Mouse (Mus musculus) lung, embryonic 14.5 days (tissue): ENCODE results near the gene Slc38a8. TPM values are rescaled to one million over a fixed set of nuclear protein-coding genes. Genes with fewer than 3 reads are reported as not detected.

ENCODE experiments used
- ATAC-seq: fragments of 200-750 bp; cut with Nextera tagmentation; 2 replicates; pipeline ENCODE4 v1.8.0; 2017; ENCODE audit warnings: mild to moderate bottlenecking, moderate TSS enrichment, moderate library complexity; ENCODE audit not compliant: insufficient read depth
- DNase-seq: peaks from one replicate; pipeline ENCODE4 v3.0.0-alpha.2; 2015
- H3K27ac ChIP-seq: fragments of 300-500 bp; sonication (generic); 2 replicates; pipeline ENCODE4 v1.5.1; 2014; ENCODE audit warnings: low read depth, mild to moderate bottlenecking, moderate library complexity
- H3K27me3 ChIP-seq: fragments of 300-500 bp; sonication (generic); 2 replicates; pipeline ENCODE4 v1.6.1; 2014; ENCODE audit warnings: low read length, control low read depth; ENCODE audit not compliant: insufficient read depth
- H3K36me3 ChIP-seq: fragments of 300-500 bp; sonication (generic); 2 replicates; pipeline ENCODE4 v1.6.1; 2014; ENCODE audit warnings: control low read depth; ENCODE audit not compliant: insufficient read depth
- H3K4me1 ChIP-seq: fragments of 300-500 bp; sonication (generic); 2 replicates; pipeline ENCODE4 v1.6.1; 2014; ENCODE audit warnings: antibody characterized with exemption, control low read depth; ENCODE audit not compliant: insufficient read depth
- H3K4me2 ChIP-seq: fragments of 300-500 bp; sonication (generic); 2 replicates; pipeline ENCODE4 v1.6.1; 2014; ENCODE audit warnings: mild to moderate bottlenecking
- H3K4me3 ChIP-seq: fragments of 300-500 bp; sonication (generic); 2 replicates; pipeline ENCODE4 v1.5.1; 2014; ENCODE audit warnings: low read depth, low read length
- H3K9ac ChIP-seq: fragments of 300-500 bp; sonication (generic); 2 replicates; pipeline ENCODE4 v1.6.1; 2014
- H3K9me3 ChIP-seq: fragments of 300-500 bp; sonication (generic); 2 replicates; pipeline ENCODE4 v1.6.1; 2016; ENCODE audit warnings: low read depth, low read length, control low read depth
- CTCF ChIP-seq: IDR thresholded peaks from 2 replicates; pipeline ENCODE4 v1.5.1; 2016; ENCODE audit warnings: antibody characterized with exemption, low read depth
- WGBS: fragments of 180-500 bp; shearing (Covaris S2); extraction: QIAGEN DNeasy Blood & Tissue Kit; methylation state at CpG from one replicate; pipeline ENCODE4 v1.1.7; 2014; 5-methylcytosine and 5-hydroxymethylcytosine counted together
- polyA plus RNA-seq: library from polyadenylated mRNA; unstranded; fragments of >200 nt; fragmentation: Nextera tagmentation; extraction: Ambion mirVana; gene quantifications from 2 replicates; pipeline ENCODE4 v1.2.1, GENCODE M21; 2014

Slc38a8 gene
- polyA plus RNA-seq, 1 experiment from 2014 or later, result not detected

DNA sequence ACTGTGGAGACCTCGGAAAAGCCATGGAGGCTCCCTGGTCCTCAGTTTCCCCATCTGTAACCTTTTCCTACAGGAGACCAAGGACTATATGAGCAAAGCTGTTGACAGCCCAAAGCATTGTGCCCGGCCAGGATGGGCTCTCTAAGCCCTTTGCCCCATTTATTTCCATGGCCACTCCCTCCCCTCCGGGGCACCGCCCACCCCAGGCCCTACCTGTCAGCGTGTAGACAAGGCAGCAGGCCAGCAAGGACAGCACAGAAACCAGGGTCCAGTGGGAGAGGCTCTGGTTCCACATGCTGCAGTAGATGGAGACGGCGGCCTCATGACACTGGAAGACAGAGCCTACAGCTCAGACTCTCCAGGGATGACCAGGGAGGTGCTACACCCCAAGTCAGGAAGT is 14.4 kb downstream of the Slc38a8 start:
- DNase-seq, result no peak
- no peak overlapping the region for H3K27ac ChIP-seq
- TF ChIP-seq CTCF, result no peak
- no peak overlapping the region for H3K9ac ChIP-seq
- WGBS, result 65% methylated on average over 7 of the region's 7 CpGs
- no peaks in the 10 kb centered on the region for H3K9me3 ChIP-seq
- no peaks in the 10 kb centered on the region for H3K36me3 ChIP-seq
- H3K4me1 ChIP-seq, result no peaks in the 10 kb centered on the region; the same call in 1 of the 2 replicates
- no peak for ATAC-seq
- H3K4me2 ChIP-seq, result no peak overlapping the region
- no peaks in the 10 kb centered on the region for H3K27me3 ChIP-seq
- H3K4me3 ChIP-seq, result no peak overlapping the region

- no peaks in the 10 kb centered on the region for H3K9me3 ChIP-seq
- H3K4me2 ChIP-seq, result no peak overlapping the region
- WGBS, result 77% methylated on average over 11 of the region's 11 CpGs
- H3K9ac ChIP-seq, result no peak overlapping the region
- H3K4me1 ChIP-seq, result no peaks in the 10 kb centered on the region
- no peak for TF ChIP-seq CTCF
- H3K4me3 ChIP-seq, result no peak overlapping the region
- no peak overlapping the region for H3K27ac ChIP-seq
- H3K27me3 ChIP-seq, result no peaks in the 10 kb centered on the region
- H3K36me3 ChIP-seq, result no peaks in the 10 kb centered on the region
- DNase-seq (no peak), ATAC-seq (no peak)
Measured at GRCm38 (mm10) chr8:119484145-119484896, 17.2 kb downstream of the Slc38a8 start.

DNA sequence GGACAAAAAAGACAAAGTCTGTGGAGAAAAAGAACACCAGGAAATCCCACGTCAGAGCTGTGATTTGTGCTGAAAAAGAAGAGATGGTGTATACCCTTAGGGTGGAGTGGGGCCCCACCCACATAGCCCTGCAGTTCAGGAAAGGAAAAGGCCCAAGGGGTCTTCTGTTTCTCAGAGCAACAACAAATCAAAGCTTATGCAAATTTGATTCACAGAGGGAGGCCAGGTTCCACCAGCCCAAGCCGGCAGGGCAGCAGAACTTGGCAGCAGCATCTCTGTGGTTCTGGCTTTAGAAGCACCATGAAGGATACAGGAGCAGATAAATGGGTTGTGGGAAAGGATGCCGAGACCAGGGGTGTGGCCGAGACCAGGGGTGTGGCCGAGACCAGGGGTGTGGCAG is 22.8 kb downstream of the Slc38a8 start:
- Histone ChIP-seq H3K27me3 (no peaks in the 10 kb centered on the region), H3K9ac (no peak overlapping the region), H3K4me3 (no peak overlapping the region), H3K27ac (no peak overlapping the region), H3K4me2 (no peak overlapping the region), H3K4me1 (no peaks in the 10 kb centered on the region), H3K36me3 (no peaks in the 10 kb centered on the region), H3K9me3 (no peaks in the 10 kb centered on the region)
- no peak for ATAC-seq
- 22% methylated on average over 5 of the region's 5 CpGs for WGBS
- TF ChIP-seq CTCF, result no peak
- no peak for DNase-seq

DNA sequence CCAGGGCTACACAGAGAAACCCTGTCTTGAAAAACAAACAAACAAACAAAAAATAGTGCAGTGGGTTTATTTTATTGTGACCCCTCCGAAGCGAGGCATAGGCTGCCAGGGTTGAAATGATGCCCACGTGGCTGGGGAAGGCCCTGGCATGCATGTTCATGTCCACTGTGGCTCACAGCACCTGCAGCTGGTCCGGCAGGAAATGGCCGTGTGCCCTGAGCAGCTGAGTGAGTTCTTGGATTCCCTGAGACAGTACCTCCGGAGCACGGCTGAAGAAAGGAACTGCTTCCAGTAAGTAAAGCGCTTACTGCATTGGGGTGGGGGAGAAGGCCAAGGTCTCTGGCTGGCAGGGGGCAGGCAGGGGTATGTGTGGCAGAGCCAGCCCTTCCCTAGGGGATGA is 33.4 kb downstream of the Slc38a8 start:
- Histone ChIP-seq H3K9me3 (no peaks in the 10 kb centered on the region), H3K4me3 (no peak overlapping the region), H3K27me3 (peaks cover 7% of the 10 kb centered on the region; the same call in 1 of the 2 replicates), H3K9ac (no peak overlapping the region), H3K27ac (no peak overlapping the region), H3K4me2 (no peak overlapping the region), H3K36me3 (no peaks in the 10 kb centered on the region), H3K4me1 (0 out of 2 replicates have a peak, but pooled peaks cover 4% of the 10 kb centered on the region)
- no peak for ATAC-seq
- TF ChIP-seq CTCF, result no peak
- WGBS, result 84% methylated on average over 8 of the region's 8 CpGs
- no peak for DNase-seq

- Histone ChIP-seq H3K9ac (no peak overlapping the region), H3K4me2 (no peak overlapping the region), H3K27me3 (peaks cover 7% of the 10 kb centered on the region; the same call in 1 of the 2 replicates), H3K9me3 (no peaks in the 10 kb centered on the region), H3K27ac (0 out of 2 replicates have a peak overlapping the region, but pooled peaks have one; percentile 22), H3K36me3 (no peaks in the 10 kb centered on the region), H3K4me1 (0 out of 2 replicates have a peak, but pooled peaks cover 4% of the 10 kb centered on the region), H3K4me3 (no peak overlapping the region)
- no peak for ATAC-seq
- TF ChIP-seq CTCF, result no peak
- 66% methylated on average over 10 of the region's 10 CpGs for WGBS
- DNase-seq, result no peak
Measured at GRCm38 (mm10) chr8:119466794-119467193, 34.7 kb downstream of the Slc38a8 start.

GRCm38 (mm10) chr8:119466105-119466504 is 35.4 kb downstream of the Slc38a8 start:
- H3K27ac ChIP-seq, result no peak overlapping the region
- ATAC-seq, result peak; percentile 83
- peak overlapping the region; percentile 33 for H3K4me2 ChIP-seq
- 0 out of 2 replicates have a peak, but pooled peaks cover 4% of the 10 kb centered on the region for H3K4me1 ChIP-seq
- DNase-seq, result peak; percentile 73
- 2% methylated on average over 18 of the region's 18 CpGs for WGBS
- H3K27me3 ChIP-seq, result peaks cover 7% of the 10 kb centered on the region; the same call in 1 of the 2 replicates
- H3K9ac ChIP-seq, result no peak overlapping the region
- H3K4me3 ChIP-seq, result no peak overlapping the region
- H3K9me3 ChIP-seq, result no peaks in the 10 kb centered on the region
- no peaks in the 10 kb centered on the region for H3K36me3 ChIP-seq
- no peak for TF ChIP-seq CTCF

GRCm38 (mm10) chr8:119463709-119464108 is 37.8 kb downstream of the Slc38a8 start:
- H3K4me1 ChIP-seq, result peaks cover 4% of the 10 kb centered on the region; the same call in 1 of the 2 replicates
- no peak overlapping the region for H3K9ac ChIP-seq
- H3K27me3 ChIP-seq, result peaks cover 7% of the 10 kb centered on the region; the same call in 1 of the 2 replicates
- WGBS, result 51% methylated on average over 7 of the region's 7 CpGs
- no peaks in the 10 kb centered on the region for H3K36me3 ChIP-seq
- no peak overlapping the region for H3K27ac ChIP-seq
- ATAC-seq, result no peak
- DNase-seq, result no peak
- no peak for TF ChIP-seq CTCF
- no peak overlapping the region for H3K4me2 ChIP-seq
- H3K4me3 ChIP-seq, result no peak overlapping the region
- H3K9me3 ChIP-seq, result no peaks in the 10 kb centered on the region
